Mouse (Mus musculus) embryo, embryonic 9.5 days (tissue): ENCODE data around the gene Kdm8.
"Not testable (repeated sequence)": the region's sequence is repeated elsewhere in the genome, so short reads cannot be mapped to it uniquely, and the experiment has no call there.

Source experiments
- DNase-seq: peaks from one replicate; pipeline ENCODE4 v3.0.0-alpha.2; 2017; ENCODE audit errors: extremely low spot score

Kdm8 gene

DNA sequence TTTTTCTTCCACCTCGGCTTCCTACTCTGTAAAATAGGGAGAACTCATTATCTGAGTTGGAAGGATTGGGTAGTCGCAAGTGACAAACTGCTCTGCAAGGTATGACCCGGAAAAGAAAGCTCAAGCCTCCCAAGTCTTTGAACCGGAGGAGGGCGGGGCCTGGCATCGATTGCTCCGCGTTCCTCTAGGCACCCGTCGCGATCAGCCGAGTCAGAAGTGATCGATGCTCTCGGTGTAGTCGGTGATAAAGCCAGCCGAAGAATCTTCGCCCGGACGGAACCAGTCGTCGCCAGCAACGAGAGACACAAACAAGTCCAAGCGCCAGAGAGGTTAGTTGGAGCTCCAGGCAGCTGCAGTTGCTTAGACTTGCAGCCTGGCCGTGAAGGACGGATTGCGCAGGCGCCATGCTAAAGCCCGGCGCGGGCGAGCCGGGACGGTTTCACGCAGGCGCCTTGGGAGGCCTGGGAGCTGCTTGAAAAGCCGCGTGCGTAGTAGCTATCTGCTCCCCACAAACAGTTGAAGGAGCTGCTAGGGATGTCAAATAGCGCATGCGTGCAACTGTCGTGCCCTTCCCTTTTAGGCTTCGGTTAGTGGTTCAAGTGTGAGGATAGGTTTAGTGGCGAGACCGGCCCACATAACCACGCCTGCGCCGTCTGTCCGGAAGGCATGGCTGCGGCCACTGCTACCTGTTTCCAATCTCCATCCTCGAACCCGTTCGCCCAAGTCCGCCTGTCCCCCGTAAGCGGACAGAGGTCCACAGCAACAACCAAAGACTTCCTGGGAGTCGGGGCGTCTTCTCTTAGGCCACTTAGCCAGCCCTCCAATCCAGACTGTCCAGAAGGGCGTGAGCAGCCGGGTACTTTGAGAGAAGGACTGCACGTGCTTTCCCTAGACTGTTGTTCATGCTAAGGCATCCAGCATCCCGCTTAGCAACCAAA is at the start of gene Kdm8:
Gene Kdm8 (plus strand): TSS at position 213 of the 938 bp plus-strand sequence.
- peak; percentile 94 for DNase-seq

GRCm38 (mm10) chr7:125398116-125398515 is 46.4 kb upstream of the Kdm8 start:
- no peak for DNase-seq

- DNase-seq, result no peak
Observed at GRCm38 (mm10) chr7:125398687-125399086, 45.8 kb upstream of the Kdm8 start.

GRCm38 (mm10) chr7:125407136-125407535 is 37.3 kb upstream of the Kdm8 start:
- DNase-seq, result no peak

DNA sequence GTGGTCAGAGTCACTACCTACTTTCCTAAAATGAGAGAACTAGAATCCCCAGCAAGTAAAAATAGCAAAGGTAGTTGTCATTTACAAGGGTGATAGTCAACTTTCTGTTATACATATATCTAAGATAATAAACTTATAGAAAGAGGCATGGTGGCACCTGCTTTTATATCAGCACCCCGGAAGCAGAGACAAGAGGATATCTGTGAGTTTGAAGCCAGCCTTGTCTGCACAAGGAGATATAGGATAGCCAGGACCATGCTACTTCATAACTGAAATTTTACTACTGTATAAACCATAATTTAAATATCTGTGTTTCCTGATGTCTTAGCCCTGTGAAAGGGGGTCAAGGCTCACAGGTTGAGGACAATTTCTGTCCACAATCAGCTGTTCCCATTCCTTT is 29.4 kb upstream of the Kdm8 start:
- DNase-seq, result no peak

DNA sequence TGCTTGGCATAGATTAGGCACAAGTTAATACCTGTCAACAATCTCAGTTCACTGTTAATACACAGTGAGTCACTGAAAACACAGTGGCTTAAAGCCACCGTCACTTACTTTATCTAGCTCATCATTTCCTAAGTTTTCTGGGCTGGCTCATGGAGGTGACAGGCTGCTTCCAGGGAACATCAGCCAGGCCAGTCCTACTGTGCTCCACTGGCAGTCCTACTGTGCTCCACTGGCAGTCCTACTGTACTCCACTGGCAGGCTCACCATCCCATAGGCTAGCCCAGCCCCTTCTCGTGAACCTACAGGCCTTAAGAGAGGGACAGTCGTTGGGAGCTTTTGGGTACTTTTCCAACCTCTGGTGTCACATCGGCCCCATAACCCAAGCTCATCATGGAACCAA is 28.7 kb upstream of the Kdm8 start:
- DNase-seq, result no peak

DNA sequence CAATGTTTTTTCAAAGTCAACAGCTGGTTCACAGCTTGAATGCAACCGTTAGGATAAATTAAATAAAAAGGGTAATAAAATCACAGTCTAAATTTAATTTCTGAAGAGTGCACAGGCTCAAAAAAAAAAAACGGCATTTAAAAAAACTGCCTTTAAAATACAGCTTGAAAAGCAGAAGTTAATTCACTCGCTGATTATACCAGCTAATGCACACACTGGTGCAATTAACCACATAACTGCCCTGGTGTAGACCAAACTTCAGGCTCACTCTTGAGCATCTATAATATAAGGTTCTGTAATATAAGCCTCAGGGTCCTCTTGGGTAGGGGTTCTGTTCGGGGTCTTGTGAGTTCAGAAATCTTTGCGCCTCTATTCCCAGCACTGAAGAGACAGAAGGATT is 27.7 kb upstream of the Kdm8 start:
- DNase-seq, result no peak

GRCm38 (mm10) chr7:125418413-125418812 is 26.1 kb upstream of the Kdm8 start:
- peak; percentile 17 for DNase-seq

- DNase-seq, result peak; percentile 35
Observed at GRCm38 (mm10) chr7:125420190-125420589, 24.3 kb upstream of the Kdm8 start.

DNA sequence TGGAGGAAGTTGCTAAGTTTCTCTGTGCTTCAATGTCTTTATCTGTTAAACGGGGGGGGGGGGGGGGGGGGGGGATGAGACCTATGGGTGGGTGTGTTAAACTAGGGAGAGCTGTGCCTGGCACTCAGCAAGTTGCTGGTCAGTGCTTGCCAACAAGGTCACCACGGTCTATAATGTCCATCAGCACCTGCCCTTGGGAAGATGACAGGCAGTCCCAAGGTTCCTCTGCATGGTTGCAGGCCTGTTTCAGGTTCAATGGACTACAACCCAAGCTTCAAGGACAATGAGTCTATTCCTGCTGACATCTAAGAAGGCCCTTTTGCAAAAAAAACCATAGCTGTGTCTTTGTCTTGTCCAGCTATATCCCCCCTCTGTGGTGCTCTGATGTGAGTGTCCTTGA is 22.6 kb upstream of the Kdm8 start:
- DNase-seq, result no peak

DNA sequence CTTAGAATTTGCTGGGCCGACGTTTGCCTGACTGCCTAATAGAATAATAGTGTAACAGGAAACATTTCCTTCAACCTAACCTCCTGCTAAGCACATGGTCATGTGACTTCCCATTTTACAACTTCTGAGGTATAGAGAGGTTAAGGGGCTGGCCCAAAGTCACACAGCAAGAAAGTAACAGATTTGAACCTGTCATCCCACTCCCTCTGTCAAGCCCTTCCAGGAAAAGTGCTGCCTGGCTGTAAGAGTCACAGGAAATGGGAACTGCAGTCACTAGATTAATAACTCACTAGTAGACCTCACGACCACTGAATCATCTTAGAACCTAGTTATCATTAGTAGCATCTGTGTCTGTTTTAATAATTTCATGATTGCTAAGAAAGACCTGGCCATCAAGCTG is 21.4 kb upstream of the Kdm8 start:
- no peak for DNase-seq

DNA sequence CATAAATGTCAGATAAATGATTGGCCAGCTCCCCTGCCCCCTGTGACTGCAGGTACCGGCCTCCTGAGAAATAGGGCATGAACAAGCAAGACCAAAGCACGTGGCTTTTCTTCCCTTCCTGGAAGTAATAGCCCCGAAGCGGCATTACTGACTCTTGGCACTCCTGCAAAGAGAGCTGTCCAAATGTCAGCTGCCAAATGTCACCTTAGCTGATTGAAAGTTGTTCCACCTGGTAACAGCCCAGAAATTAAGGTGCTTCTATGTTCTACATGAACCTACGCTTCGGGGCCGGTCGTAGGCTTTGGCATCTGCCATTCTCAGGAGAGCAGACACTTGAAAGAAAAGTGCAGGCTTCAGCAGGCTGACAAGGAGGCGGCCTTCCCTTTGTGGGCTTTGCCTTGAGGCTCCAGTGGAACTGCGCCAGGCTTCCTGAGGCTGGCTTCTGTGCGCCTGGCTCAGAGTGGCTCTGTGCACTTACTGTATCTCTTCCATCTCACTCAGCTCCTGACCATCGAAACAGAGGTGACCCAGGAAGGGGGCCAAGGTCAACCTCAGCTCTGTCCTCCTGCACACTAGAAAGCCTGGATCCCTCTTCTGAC is 16.9 kb upstream of the Kdm8 start:
- DNase-seq, result no peak

DNA sequence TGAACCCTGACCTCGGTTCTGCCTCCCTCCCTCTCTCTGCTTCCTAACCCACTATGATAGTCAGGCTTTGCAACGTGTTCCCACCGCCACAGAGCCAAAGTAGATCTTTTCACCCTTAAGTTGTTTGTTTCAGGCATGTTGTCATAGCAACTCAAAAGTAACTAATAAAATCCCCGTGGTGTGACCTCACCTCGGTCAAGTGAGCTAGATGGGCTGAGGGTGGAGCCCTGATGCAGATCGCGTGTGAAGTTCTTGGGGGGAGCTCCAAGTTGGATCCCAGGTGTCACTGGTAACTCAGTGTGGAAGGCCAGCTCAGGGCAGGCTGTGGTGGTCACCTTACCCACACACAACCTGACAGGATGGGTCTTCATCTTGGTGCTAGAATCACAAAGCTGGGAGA is 16.1 kb upstream of the Kdm8 start:
- DNase-seq, result no peak

- not testable (repeated sequence) for DNase-seq
Observed at GRCm38 (mm10) chr7:125428816-125429500, 15.5 kb upstream of the Kdm8 start.

GRCm38 (mm10) chr7:125430170-125430842 is 14.2 kb upstream of the Kdm8 start:
- no peak for DNase-seq

GRCm38 (mm10) chr7:125433874-125434273 is 10.6 kb upstream of the Kdm8 start:
- no peak for DNase-seq

- no peak for DNase-seq
Observed at GRCm38 (mm10) chr7:125434666-125435290, 9.7 kb upstream of the Kdm8 start.

GRCm38 (mm10) chr7:125442323-125442722 is 2.2 kb upstream of the Kdm8 start:
- no peak for DNase-seq

- DNase-seq, result no peak
Observed at GRCm38 (mm10) chr7:125444076-125444463, 406 bp upstream of the Kdm8 start.

- DNase-seq, result no peak
Observed at GRCm38 (mm10) chr7:125450678-125451077, 6.2 kb downstream of the Kdm8 start.

DNA sequence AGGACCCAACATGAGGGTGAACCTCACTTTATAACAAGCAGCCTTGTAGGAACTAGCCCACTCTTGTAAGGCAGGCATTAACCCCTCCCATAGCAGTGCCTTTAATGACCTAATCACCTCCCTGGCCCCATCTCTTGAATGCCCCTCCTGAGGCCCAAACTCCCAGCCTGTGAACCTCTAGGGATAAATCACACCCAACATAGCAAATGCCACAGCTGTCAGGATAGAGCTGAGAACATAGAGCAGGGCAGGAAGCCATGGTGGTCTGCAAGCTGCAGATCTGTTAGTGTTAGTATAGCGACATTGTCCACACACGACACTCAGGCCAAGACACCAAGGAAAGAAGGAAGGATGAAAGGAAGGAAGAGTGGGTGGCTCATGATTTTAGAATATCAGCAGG is 6.6 kb downstream of the Kdm8 start:
- DNase-seq, result no peak

DNA sequence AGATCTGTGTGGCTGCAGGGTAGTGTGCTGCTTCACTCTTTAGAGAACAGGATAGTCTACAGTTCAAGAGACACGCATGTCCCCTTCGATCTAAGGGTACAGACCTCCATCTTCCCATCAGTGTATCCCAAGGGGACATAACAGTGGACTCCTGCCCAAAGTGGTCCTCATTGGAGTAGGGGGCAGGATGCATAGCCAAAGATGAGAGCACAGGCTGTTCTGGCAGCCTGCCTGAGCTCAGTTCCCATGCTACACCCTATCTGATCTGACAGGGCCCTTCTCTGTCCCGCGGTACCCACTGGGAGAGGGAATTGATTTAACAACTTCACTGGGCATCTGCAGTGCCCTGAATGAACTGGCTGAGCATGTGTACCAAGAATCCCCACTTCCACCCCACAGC is 9.2 kb downstream of the Kdm8 start:
- DNase-seq, result no peak
